Mouse (Mus musculus) C2C12 (cell line): ENCODE data around the gene Fstl1. TPM values are rescaled to one million over a fixed set of nuclear protein-coding genes. Genes with fewer than 3 reads are reported as not detected.

Experiments used
- H3K27me3 ChIP-seq: one replicate; pipeline ENCODE4 v1.6.1; 2011; ENCODE audit not compliant: control insufficient read depth, insufficient read depth, insufficient read length
- H3K36me3 ChIP-seq: one replicate; pipeline ENCODE4 v1.6.1; 2011; ENCODE audit not compliant: control insufficient read depth, insufficient read depth
- H3K4me3 ChIP-seq: one replicate; pipeline ENCODE4 v1.5.1; 2011; ENCODE audit warnings: mild to moderate bottlenecking, control low read depth; ENCODE audit not compliant: poor library complexity, insufficient read depth, severe bottlenecking
- H3K79me2 ChIP-seq: one replicate; pipeline ENCODE4 v1.6.1; 2011; ENCODE audit not compliant: control insufficient read depth, insufficient read depth
- H3K79me3 ChIP-seq: one replicate; pipeline ENCODE4 v1.6.1; 2011; ENCODE audit warnings: low read depth, control low read depth
- H3ac ChIP-seq: one replicate; pipeline ENCODE3; 2011; ENCODE audit warnings: low read depth; ENCODE audit not compliant: control insufficient read depth, insufficient read length
- CEBPB ChIP-seq: IDR thresholded peaks from one replicate; pipeline ENCODE4 v1.6.1; 2011; ENCODE audit warnings: low read depth, mild to moderate bottlenecking, control low read depth, moderate library complexity
- CTCF ChIP-seq: IDR thresholded peaks from one replicate; pipeline ENCODE4 v1.5.1; 2011; ENCODE audit not compliant: control insufficient read depth, insufficient read depth, insufficient read length
- FOSL1 ChIP-seq: IDR thresholded peaks from one replicate; pipeline ENCODE4 v1.8.0; 2011; ENCODE audit warnings: mild to moderate bottlenecking, low read length; ENCODE audit not compliant: poor library complexity, insufficient read depth, severe bottlenecking
- MAX ChIP-seq: IDR thresholded peaks from one replicate; pipeline ENCODE4 v1.6.1; 2011; ENCODE audit warnings: mild to moderate bottlenecking, control low read depth
- MYOD1 ChIP-seq: IDR thresholded peaks from one replicate; pipeline ENCODE4 v1.6.1; 2011; ENCODE audit warnings: low read depth; ENCODE audit not compliant: control insufficient read depth, insufficient read length
- MYOG ChIP-seq: IDR thresholded peaks from one replicate; pipeline ENCODE4 v1.6.1; 2011; ENCODE audit not compliant: control insufficient read depth, insufficient read length; ENCODE audit errors: extremely low read depth
- USF1 ChIP-seq: IDR thresholded peaks from one replicate; pipeline ENCODE4 v1.6.1; 2011; ENCODE audit warnings: low read depth, mild to moderate bottlenecking, control low read depth, moderate library complexity
- polyA plus RNA-seq: library from polyadenylated mRNA; unstranded; fragments of >200 nt; fragmentation: generic; extraction: Trizol; gene quantifications from one replicate; pipeline ENCODE4 v1.2.1, GENCODE M21; 2012; ENCODE audit warnings: missing spikeins

The Fstl1 gene
- polyA plus RNA-seq, 1 experiment = 153 TPM

DNA sequence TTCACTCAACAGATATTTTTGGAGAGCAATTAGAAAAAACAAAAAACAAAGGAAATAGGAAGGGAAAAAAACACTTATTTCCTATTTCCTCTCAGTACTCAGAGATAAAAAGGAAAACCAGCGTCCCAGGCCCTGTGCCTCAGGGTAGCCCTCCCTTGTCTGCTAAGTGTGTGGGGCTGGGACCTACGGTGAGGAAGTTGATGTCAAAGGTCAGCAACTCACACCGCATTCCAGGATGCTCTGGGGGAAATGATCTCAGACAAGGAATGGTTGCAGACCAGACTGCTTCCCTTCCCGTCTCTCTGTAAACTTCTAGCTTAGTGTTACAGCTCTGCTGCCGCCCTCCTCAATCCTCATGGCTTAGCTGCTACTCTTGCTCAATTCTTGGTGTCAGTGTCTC is 74.7 kb downstream of the Fstl1 start:
- no peak for TF ChIP-seq MYOG
- TF ChIP-seq MAX = no peak
- no peak for TF ChIP-seq USF1
- no peak for TF ChIP-seq MYOD1
- TF ChIP-seq CTCF = no peak
- TF ChIP-seq FOSL1 = no peak
- TF ChIP-seq CEBPB = no peak
- Histone ChIP-seq H3K27me3 (no peaks in the 10 kb centered on the region), H3K4me3 (no peak overlapping the region), H3K79me2 (no peaks in the 10 kb centered on the region), H3K79me3 (no peaks in the 10 kb centered on the region), H3ac (no peak overlapping the region), H3K36me3 (no peaks in the 10 kb centered on the region)

DNA sequence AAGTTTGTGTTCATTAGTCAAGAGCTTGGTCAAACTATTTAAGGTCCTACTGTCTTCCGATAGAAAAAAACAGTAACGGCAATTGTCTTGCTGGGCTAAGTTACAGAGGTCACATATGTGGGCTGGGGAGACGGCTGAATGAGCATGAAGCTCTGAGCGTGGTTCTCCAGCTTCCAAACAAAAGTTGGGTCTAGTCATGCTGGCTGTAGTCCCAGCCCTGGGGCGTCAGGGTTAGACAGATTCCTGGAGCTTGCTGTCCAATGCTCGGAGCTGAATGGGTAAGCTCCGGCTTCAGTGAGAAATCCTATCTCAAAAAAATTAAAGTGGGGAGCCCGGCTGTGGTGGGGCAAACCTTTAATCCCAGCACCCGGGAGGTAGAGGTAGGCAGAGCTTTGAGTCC is 76.6 kb downstream of the Fstl1 start:
- no peak overlapping the region for H3K4me3 ChIP-seq
- no peak overlapping the region for H3ac ChIP-seq
- TF ChIP-seq USF1 = no peak
- no peak for TF ChIP-seq FOSL1
- no peak for TF ChIP-seq MYOD1
- TF ChIP-seq CEBPB = no peak
- TF ChIP-seq MAX = no peak
- TF ChIP-seq MYOG = no peak
- TF ChIP-seq CTCF = no peak

DNA sequence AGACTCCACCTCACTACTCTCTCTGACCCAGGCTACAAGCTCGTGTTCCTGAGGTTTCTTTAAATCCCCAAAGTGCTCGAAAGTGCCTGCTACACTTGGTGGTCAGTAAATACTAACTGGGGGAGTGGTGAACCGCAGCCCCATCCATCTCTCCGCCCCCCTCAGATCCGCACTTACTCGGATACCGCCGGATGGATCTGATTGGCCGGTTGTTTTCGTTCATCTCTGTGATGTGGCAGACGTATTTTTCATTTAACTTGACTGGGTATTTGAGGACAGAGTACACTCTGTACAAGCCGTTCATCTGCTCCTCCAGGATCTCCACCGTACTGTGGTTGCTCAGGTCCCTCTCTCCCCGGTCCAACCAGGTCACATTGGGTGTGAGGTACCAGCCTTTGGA is 77.4 kb downstream of the Fstl1 start:
- Histone ChIP-seq H3K79me3 (no peaks in the 10 kb centered on the region), H3K36me3 (no peaks in the 10 kb centered on the region), H3K4me3 (no peak overlapping the region), H3K79me2 (no peaks in the 10 kb centered on the region), H3ac (no peak overlapping the region), H3K27me3 (no peaks in the 10 kb centered on the region)
- TF ChIP-seq USF1 (no peak), MAX (no peak), MYOD1 (no peak), MYOG (no peak), CTCF (no peak), FOSL1 (no peak), CEBPB (no peak)

More for the DNA sequence above, 76.6 kb downstream of the Fstl1 start:
- no peaks in the 10 kb centered on the region for H3K27me3 ChIP-seq
- no peaks in the 10 kb centered on the region for H3K79me3 ChIP-seq
- H3K36me3 ChIP-seq = no peaks in the 10 kb centered on the region
- no peaks in the 10 kb centered on the region for H3K79me2 ChIP-seq

DNA sequence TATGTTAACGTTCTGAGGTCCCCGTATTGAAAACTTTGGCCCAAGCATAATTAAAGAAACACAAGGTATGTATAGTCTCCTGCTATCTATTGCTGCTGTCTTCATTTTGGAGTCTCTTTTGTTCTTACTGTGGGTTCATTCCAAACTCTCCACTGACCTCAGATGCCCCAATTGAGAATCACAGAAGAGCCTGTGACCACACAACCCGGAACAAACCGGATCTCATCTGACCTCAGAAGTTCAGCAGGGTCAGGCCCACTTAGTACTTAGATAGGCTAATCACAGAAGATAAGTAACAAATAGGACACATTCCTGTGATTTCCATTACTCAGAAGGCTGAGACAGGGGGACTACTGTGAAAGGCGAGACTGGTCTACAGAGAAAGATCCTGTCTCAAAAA is 77.9 kb downstream of the Fstl1 start:
- Histone ChIP-seq H3K36me3 (no peaks in the 10 kb centered on the region), H3K27me3 (no peaks in the 10 kb centered on the region), H3K79me3 (no peaks in the 10 kb centered on the region), H3K4me3 (no peak overlapping the region), H3K79me2 (no peaks in the 10 kb centered on the region), H3ac (no peak overlapping the region)
- TF ChIP-seq CTCF = no peak
- TF ChIP-seq CEBPB = no peak
- TF ChIP-seq FOSL1 = no peak
- TF ChIP-seq MYOG = no peak
- no peak for TF ChIP-seq MYOD1
- TF ChIP-seq USF1 = no peak
- no peak for TF ChIP-seq MAX

DNA sequence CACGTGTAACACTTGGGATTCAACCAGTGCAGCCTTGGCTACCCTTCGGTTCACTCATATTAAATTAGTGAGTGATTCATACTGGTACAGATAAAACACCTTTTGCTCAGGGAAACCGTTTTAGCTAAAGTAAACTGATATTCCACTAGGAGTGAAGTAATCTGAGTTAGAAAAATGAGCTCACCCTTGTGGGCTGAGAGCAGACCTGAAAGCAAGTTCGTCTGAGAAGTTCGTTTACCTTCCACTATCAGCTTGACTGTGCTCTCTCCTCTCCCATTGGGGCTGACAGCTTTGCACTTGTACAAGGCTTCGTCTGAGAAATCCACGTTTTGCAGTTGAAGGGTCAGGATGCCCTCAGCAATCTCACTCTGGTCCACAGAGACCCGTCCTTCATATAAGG is 78.9 kb downstream of the Fstl1 start:
- H3K79me2 ChIP-seq = no peaks in the 10 kb centered on the region
- no peak overlapping the region for H3K4me3 ChIP-seq
- no peaks in the 10 kb centered on the region for H3K27me3 ChIP-seq
- no peak overlapping the region for H3ac ChIP-seq
- H3K36me3 ChIP-seq = no peaks in the 10 kb centered on the region
- TF ChIP-seq CEBPB = no peak
- H3K79me3 ChIP-seq = no peaks in the 10 kb centered on the region

DNA sequence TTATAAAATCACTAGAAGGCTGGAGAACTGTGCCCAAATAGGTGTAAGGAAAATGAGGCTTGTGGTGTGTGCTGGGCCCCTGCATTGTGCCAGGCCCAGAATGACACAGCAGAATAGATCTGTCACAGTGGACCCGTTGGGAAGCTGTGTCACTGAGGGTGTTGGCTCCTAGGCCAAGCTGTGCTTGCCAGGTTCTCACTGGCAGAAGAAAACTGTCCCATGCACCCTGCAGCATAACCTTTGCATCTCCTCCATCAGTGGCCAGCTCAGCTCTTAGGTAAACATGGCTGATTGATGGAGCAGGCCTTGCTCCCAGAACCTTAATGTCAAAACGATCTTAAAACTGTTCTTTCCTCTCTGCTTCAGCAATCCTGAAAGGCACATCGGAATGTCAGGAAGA is 79.7 kb downstream of the Fstl1 start:
- Histone ChIP-seq H3K4me3 (no peak overlapping the region), H3K27me3 (no peaks in the 10 kb centered on the region), H3K79me3 (no peaks in the 10 kb centered on the region), H3K79me2 (no peaks in the 10 kb centered on the region), H3ac (no peak overlapping the region), H3K36me3 (no peaks in the 10 kb centered on the region)
- TF ChIP-seq CTCF (no peak), MYOD1 (no peak), USF1 (no peak), MYOG (no peak), MAX (no peak), FOSL1 (no peak), CEBPB (no peak)
